Mouse (Mus musculus) MEL (cell line): Measurements from ENCODE around the gene Spsb2.

Experiments
- ZMIZ1 ChIP-seq: IDR thresholded peaks from 2 replicates; pipeline ENCODE4 v1.6.1; 2012; ENCODE audit warnings: low read depth, mild to moderate bottlenecking, inconsistent platforms, low read length, improper control_type of control experiment, moderate library complexity
- ZNF384 ChIP-seq: IDR thresholded peaks from 2 replicates; pipeline ENCODE4 v1.6.1; 2012; ENCODE audit warnings: low read depth, mild to moderate bottlenecking, inconsistent platforms, low read length, improper control_type of control experiment

- TF ChIP-seq ZNF384 (no peak), ZMIZ1 (no peak)
Measured at GRCm38 (mm10) chr6:124807986-124808357, 489 bp upstream of the Spsb2 start.
